ENCODE assay signal across 8 mouse cellular contexts in genomic region chr8:84856864-84857441, GRCm38 (mm10). TPM values are rescaled to one million over a fixed set of nuclear protein-coding genes. Genes with fewer than 3 reads are reported as not detected.
DNase-seq lines count a peak whose midpoint lies in the region; ATAC-seq lines count a peak whose summit lies in the region.

TSS of gene Farsa (plus strand) at chr8:84856989.

- peak; percentile 96 for ATAC-seq in hematopoietic stem cell, adult 5-6 weeks (replicated peaks in 1 of 2; ENCODE audit: insufficient read depth in 1 of 2, low FRiP score in 2 of 2, low TSS enrichment in 1 of 2, low read depth in 1 of 2, poor library complexity in 2 of 2, severe bottlenecking in 2 of 2)
- peak; percentile 96 for ATAC-seq in lung, embryonic 16.5 days (ENCODE audit: low read depth)

- peak; percentile 87 for DNase-seq in MEL-GATA-1-ER (ENCODE audit: extremely low read depth, low read depth)
- peak; percentile 91 for DNase-seq in cerebellum, adult 8-10 months
- DNase-seq in forelimb bud, embryonic 11.5 days (ENCODE audit: low read depth, low spot score) = peak; percentile 95
- DNase-seq in layer of hippocampus, adult 9-10 months (ENCODE audit: low spot score) = peak; percentile 84
- peak; percentile 82 for DNase-seq in ovary, postnatal 10 days (ENCODE audit: low spot score)
- peak; percentile 81 to 88 for DNase-seq in thymus, postnatal 10 days (ENCODE audit: low spot score in 2 of 2)

- H3K9ac ChIP-seq in lung, embryonic 16.5 days (ENCODE audit: low read length) = peak within 1 kb of the TSS; percentile 87

- no peaks in the 10 kb centered on the region for H3K27me3 ChIP-seq in lung, embryonic 16.5 days (ENCODE audit: control insufficient read depth, insufficient read depth, low read depth, low read length)

- H3K9me3 ChIP-seq in lung, embryonic 16.5 days (ENCODE audit: control insufficient read depth, low read length) = no peaks in the 10 kb centered on the region

- peak within 1 kb of the TSS; percentile 79 for H3K4me3 ChIP-seq in lung, embryonic 16.5 days (ENCODE audit: low read length)

- peaks cover 11% of the 10 kb centered on the region for H3K4me1 ChIP-seq in lung, embryonic 16.5 days (replicated peaks; ENCODE audit: control insufficient read depth, insufficient read depth, low read length)

- H3K4me2 ChIP-seq in lung, embryonic 16.5 days (ENCODE audit: low read depth, low read length) = peak within 1 kb of the TSS; percentile 93

- WGBS in lung, embryonic 16.5 days = under 1% methylated on average over 39 of the region's 39 CpGs

- H3K36me3 ChIP-seq in lung, embryonic 16.5 days (ENCODE audit: control insufficient read depth, insufficient read depth, low read length) = peaks cover 14% of the 10 kb centered on the region

- H3K27ac ChIP-seq in lung, embryonic 16.5 days (ENCODE audit: low read length) = peak within 1 kb of the TSS; percentile 69

RNA-seq across cellular contexts. Expression of gene Farsa, which starts in this region (rescaled TPM):
- total RNA-seq in hematopoietic stem cell, adult 5-6 weeks (2017) = 108 and 126 TPM in 2 replicates
- 90.1 and 93.3 TPM in 2 replicates for polyA plus RNA-seq in lung, embryonic 16.5 days (2015; fragmentation: Nextera tagmentation; extraction: Ambion mirVana)

Comparison
In these comparisons a context has a peak if more than half of its experiments do, and no peak if none do; other contexts are left out.
1. Peak in every context shown above with its lines: DNase-seq, ATAC-seq, H3K4me3 ChIP-seq and H3K27ac ChIP-seq.